15 mouse cellular contexts compared by ENCODE assay signal in the genomic region with DNA sequence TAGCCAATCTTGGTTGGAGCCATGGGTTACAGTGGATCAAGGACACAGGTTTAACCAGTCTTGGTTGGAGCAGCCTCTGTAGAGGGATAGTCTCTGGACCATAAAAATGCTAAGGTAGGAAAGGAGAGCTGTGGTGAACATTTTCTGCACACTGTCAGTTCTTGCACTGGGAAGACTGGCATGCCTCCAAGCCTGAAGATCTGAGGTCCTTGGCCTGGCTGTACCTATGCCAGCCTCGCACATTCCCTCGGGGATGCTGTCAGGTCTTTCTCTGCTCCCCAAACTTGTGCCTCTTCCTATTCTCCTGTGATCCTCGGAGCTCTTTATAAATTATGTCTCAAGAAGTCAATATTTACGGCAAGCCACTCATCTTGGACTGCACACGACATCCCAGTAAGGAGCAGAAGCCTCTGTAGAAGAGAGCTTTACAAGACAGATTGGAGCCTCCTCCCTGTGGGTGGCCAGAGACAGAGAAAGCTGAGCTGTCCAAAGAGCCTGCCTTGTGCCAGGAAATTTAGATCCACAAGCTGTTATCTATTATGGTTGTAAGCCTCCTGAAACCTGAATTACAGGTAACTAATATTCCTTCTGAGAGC.
DNase-seq lines count a peak whose midpoint lies in the region; ATAC-seq and TF ChIP-seq lines count a peak whose summit lies in the region.
"Had no signal": no experiment of that assay in that cellular context is flagged by ENCODE, and none has a peak within 500 bp of the region (broad histone marks: within the 10 kb centered on the region; RNA-seq: fewer than 3 reads in every experiment).

No protein-coding gene starts in this region.

- no peak overlapping the region for H3K27ac ChIP-seq in hindbrain, postnatal 0 days
- H3K27ac ChIP-seq in hindbrain, embryonic 12.5 days, result no peak overlapping the region
- H3K27ac ChIP-seq: embryonic facial prominence, embryonic 12.5 days; forebrain, embryonic 12.5 days; hindbrain, embryonic 15.5 days; limb, embryonic 10.5 days had no signal

- H3K4me1 ChIP-seq in hindbrain, postnatal 0 days (ENCODE audit: insufficient read depth, low read length), result no peaks in the 10 kb centered on the region
- no peaks in the 10 kb centered on the region for H3K4me1 ChIP-seq in hindbrain, embryonic 12.5 days
- H3K4me1 ChIP-seq: embryonic facial prominence, embryonic 12.5 days; forebrain, embryonic 12.5 days; hindbrain, embryonic 15.5 days; limb, embryonic 10.5 days had no signal

- 53% methylated on average over 5 of the region's 5 CpGs for WGBS in hindbrain, postnatal 0 days
- WGBS in hindbrain, embryonic 12.5 days, result 80% methylated on average over 5 of the region's 5 CpGs

- no peak overlapping the region for H3K4me3 ChIP-seq in hindbrain, postnatal 0 days (ENCODE audit: low read length)
- no peak overlapping the region for H3K4me3 ChIP-seq in hindbrain, embryonic 12.5 days
- H3K4me3 ChIP-seq: embryonic facial prominence, embryonic 12.5 days; forebrain, embryonic 12.5 days; hindbrain, embryonic 15.5 days; limb, embryonic 10.5 days had no signal

- ATAC-seq in hindbrain, postnatal 0 days, result no peak
- no peak for ATAC-seq in hindbrain, embryonic 12.5 days (ENCODE audit: low FRiP score)
- ATAC-seq: activated CD4-positive, CD25-positive, alpha-beta regulatory T cell, adult 4 months had no signal

- no peak overlapping the region for H3K4me2 ChIP-seq in hindbrain, postnatal 0 days (ENCODE audit: low read depth, low read length)
- H3K4me2 ChIP-seq in hindbrain, embryonic 12.5 days (replicated peaks), result no peak overlapping the region
- H3K4me2 ChIP-seq: embryonic facial prominence, embryonic 12.5 days; forebrain, embryonic 12.5 days; hindbrain, embryonic 15.5 days had no signal

- no peaks in the 10 kb centered on the region for H3K36me3 ChIP-seq in hindbrain, postnatal 0 days (ENCODE audit: insufficient read depth, low read length)
- H3K36me3 ChIP-seq in hindbrain, embryonic 12.5 days, result no peaks in the 10 kb centered on the region
- H3K36me3 ChIP-seq: embryonic facial prominence, embryonic 12.5 days; forebrain, embryonic 12.5 days; hindbrain, embryonic 15.5 days; limb, embryonic 10.5 days had no signal

- intact Hi-C loops in gastrocnemius, postnatal 14 days (cut with DNase I; ENCODE audit: low total_unique reads), result no loop called here

- DNase-seq in hindbrain, postnatal 0 days (ENCODE audit: low spot score), result peak; percentile 37
- peak; percentile 7 for DNase-seq in ovary, postnatal 36 days (ENCODE audit: low spot score)
- DNase-seq in ovary, postnatal 14 days (ENCODE audit: low spot score), result no peak
- DNase-seq in cerebellum, adult 8-10 months, result peak; percentile 58
- peak; percentile 75 to 81 for DNase-seq in kidney, postnatal 36 days
- DNase-seq in T-cell, adult 2 months (ENCODE audit: low spot score), result no peak
- no peak for DNase-seq in gastrocnemius, postnatal 14 days
- DNase-seq: gastrocnemius, postnatal 25 days; right cerebral cortex, postnatal 14 days had no signal

- TF ChIP-seq CTCF in hindbrain, postnatal 0 days (IDR thresholded peaks at IDR 0.05; ENCODE audit: low read depth), result no peak

- no peaks in the 10 kb centered on the region for H3K9me3 ChIP-seq in hindbrain, postnatal 0 days (ENCODE audit: low read length)
- H3K9me3 ChIP-seq in hindbrain, embryonic 12.5 days (replicated peaks), result no peaks in the 10 kb centered on the region
- H3K9me3 ChIP-seq: embryonic facial prominence, embryonic 12.5 days; forebrain, embryonic 12.5 days; hindbrain, embryonic 15.5 days; limb, embryonic 10.5 days had no signal

- no peak overlapping the region for H3K9ac ChIP-seq in hindbrain, postnatal 0 days (replicated peaks; ENCODE audit: low read length)
- H3K9ac ChIP-seq in hindbrain, embryonic 12.5 days, result no peak overlapping the region
- H3K9ac ChIP-seq: embryonic facial prominence, embryonic 12.5 days; forebrain, embryonic 12.5 days; hindbrain, embryonic 15.5 days had no signal

- H3K27me3 ChIP-seq in hindbrain, postnatal 0 days (ENCODE audit: insufficient read depth, low read length), result no peaks in the 10 kb centered on the region
- no peaks in the 10 kb centered on the region for H3K27me3 ChIP-seq in hindbrain, embryonic 12.5 days
- H3K27me3 ChIP-seq: embryonic facial prominence, embryonic 12.5 days; forebrain, embryonic 12.5 days; hindbrain, embryonic 15.5 days had no signal

Comparison
In these comparisons a context has a peak if more than half of its experiments do, and no peak if none do; other contexts are left out.
1. DNase-seq: peak in hindbrain, postnatal 0 days (single experiment), ovary, postnatal 36 days (single experiment), cerebellum, adult 8-10 months (single experiment) and kidney, postnatal 36 days (2 of 2); none in ovary, postnatal 14 days (single experiment), T-cell, adult 2 months (single experiment) and gastrocnemius, postnatal 14 days (single experiment).